Mouse (Mus musculus): ENCODE data around the gene Nkx1-1. TPM values are rescaled to one million over a fixed set of nuclear protein-coding genes. Genes with fewer than 3 reads are reported as not detected.

Gene Nkx1-1
- total and polyA plus RNA-seq, 3 experiments: 0.11 TPM; not detected in 2

- Histone ChIP-seq H3K9me3 (replicated peaks) (no peaks in the 10 kb centered on the region), H3K4me3 (ENCODE audit: low read depth, low read length) (no peak overlapping the region), H3K4me1 (ENCODE audit: insufficient read depth, low read depth, low read length) (no peaks in the 10 kb centered on the region), H3K36me3 (replicated peaks) (no peaks in the 10 kb centered on the region), H3K27me3 (ENCODE audit: insufficient read depth, low read length) (peaks cover 56% of the 10 kb centered on the region)
- TF ChIP-seq TAL1 (conservative IDR thresholded peaks at IDR 0.05; ENCODE audit: low read depth, low read length): no peak
- TF ChIP-seq GATA2 (IDR thresholded peaks at IDR 0.05; ENCODE audit: borderline replicate concordance, low read depth, low read length): no peak
- TF ChIP-seq POLR2AphosphoS5 (IDR thresholded peaks at IDR 0.05; ENCODE audit: insufficient replicate concordance, low read depth, low read length): no peak
- TF ChIP-seq GATA1 (IDR thresholded peaks at IDR 0.05; ENCODE audit: borderline replicate concordance, low read length): no peak
- TF ChIP-seq CTCF (IDR thresholded peaks at IDR 0.05; ENCODE audit: low read depth, low read length): no peak
- DNase-seq (ENCODE audit: low spot score): no peak
- ATAC-seq (ENCODE audit: extremely low read depth, insufficient number of reproducible peaks, low FRiP score, poor library complexity, severe bottlenecking): no peak
Observed at GRCm38 (mm10) chr5:33458132-33458622, 24.4 kb upstream of the Nkx1-1 start.

- Histone ChIP-seq H3K9me3 (replicated peaks) (no peaks in the 10 kb centered on the region), H3K27me3 (ENCODE audit: insufficient read depth, low read length) (peaks cover 45% of the 10 kb centered on the region), H3K4me1 (ENCODE audit: insufficient read depth, low read depth, low read length) (no peaks in the 10 kb centered on the region), H3K4me3 (ENCODE audit: low read depth, low read length) (no peak overlapping the region), H3K36me3 (replicated peaks) (no peaks in the 10 kb centered on the region)
- TF ChIP-seq GATA2 (IDR thresholded peaks at IDR 0.05; ENCODE audit: borderline replicate concordance, low read depth, low read length) (no peak), TAL1 (conservative IDR thresholded peaks at IDR 0.05; ENCODE audit: low read depth, low read length) (no peak), CTCF (IDR thresholded peaks at IDR 0.05; ENCODE audit: low read depth, low read length) (no peak), GATA1 (IDR thresholded peaks at IDR 0.05; ENCODE audit: borderline replicate concordance, low read length) (no peak), POLR2AphosphoS5 (IDR thresholded peaks at IDR 0.05; ENCODE audit: insufficient replicate concordance, low read depth, low read length) (no peak)
- DNase-seq (ENCODE audit: low spot score) (no peak), ATAC-seq (ENCODE audit: extremely low read depth, insufficient number of reproducible peaks, low FRiP score, poor library complexity, severe bottlenecking) (no peak)
Observed at GRCm38 (mm10) chr5:33455737-33456136, 22.0 kb upstream of the Nkx1-1 start.

GRCm38 (mm10) chr5:33443794-33444193, 10.0 kb upstream of the Nkx1-1 start:
- H3K9me3 ChIP-seq (replicated peaks): no peaks in the 10 kb centered on the region
- ATAC-seq (ENCODE audit: extremely low read depth, insufficient number of reproducible peaks, low FRiP score, poor library complexity, severe bottlenecking): no peak
- H3K4me1 ChIP-seq (ENCODE audit: insufficient read depth, low read depth, low read length): peaks cover 35% of the 10 kb centered on the region
- 0 out of 2 replicates have a peak, but pooled peaks cover 2% of the 10 kb centered on the region for H3K27me3 ChIP-seq (ENCODE audit: insufficient read depth, low read length)
- no peak for TF ChIP-seq GATA1 (IDR thresholded peaks at IDR 0.05; ENCODE audit: borderline replicate concordance, low read length)
- no peak for TF ChIP-seq GATA2 (IDR thresholded peaks at IDR 0.05; ENCODE audit: borderline replicate concordance, low read depth, low read length)
- no peak for TF ChIP-seq POLR2AphosphoS5 (IDR thresholded peaks at IDR 0.05; ENCODE audit: insufficient replicate concordance, low read depth, low read length)
- TF ChIP-seq TAL1 (conservative IDR thresholded peaks at IDR 0.05; ENCODE audit: low read depth, low read length): no peak
- TF ChIP-seq CTCF (IDR thresholded peaks at IDR 0.05; ENCODE audit: low read depth, low read length): no peak
- peak overlapping the region; percentile 63; the same call in 1 of the 2 replicates for H3K4me3 ChIP-seq (ENCODE audit: low read depth, low read length)
- no peaks in the 10 kb centered on the region for H3K36me3 ChIP-seq (replicated peaks)
- peak; percentile 23 for DNase-seq (ENCODE audit: low spot score)

- Histone ChIP-seq H3K4me3 (ENCODE audit: low read depth, low read length) (peak overlapping the region; percentile 74), H3K27me3 (ENCODE audit: insufficient read depth, low read length) (0 out of 2 replicates have a peak, but pooled peaks cover 2% of the 10 kb centered on the region), H3K36me3 (replicated peaks) (no peaks in the 10 kb centered on the region), H3K9me3 (replicated peaks) (no peaks in the 10 kb centered on the region), H3K4me1 (ENCODE audit: insufficient read depth, low read depth, low read length) (peaks cover 38% of the 10 kb centered on the region)
- ATAC-seq (ENCODE audit: extremely low read depth, insufficient number of reproducible peaks, low FRiP score, poor library complexity, severe bottlenecking) (peak; percentile 54), DNase-seq (ENCODE audit: low spot score) (peak; percentile 75)
- TF ChIP-seq GATA1 (IDR thresholded peaks at IDR 0.05; ENCODE audit: borderline replicate concordance, low read length): no peak
- TF ChIP-seq CTCF (IDR thresholded peaks at IDR 0.05; ENCODE audit: low read depth, low read length): peak; percentile 78
- TF ChIP-seq TAL1 (conservative IDR thresholded peaks at IDR 0.05; ENCODE audit: low read depth, low read length): peak; percentile 38; the same call in 1 of the 2 replicates
- TF ChIP-seq GATA2 (IDR thresholded peaks at IDR 0.05; ENCODE audit: borderline replicate concordance, low read depth, low read length): no peak
- TF ChIP-seq POLR2AphosphoS5 (IDR thresholded peaks at IDR 0.05; ENCODE audit: insufficient replicate concordance, low read depth, low read length): no peak
Observed at GRCm38 (mm10) chr5:33442927-33443710, 9.3 kb upstream of the Nkx1-1 start.

- ATAC-seq (ENCODE audit: extremely low read depth, insufficient number of reproducible peaks, low FRiP score, poor library complexity, severe bottlenecking) (peak; percentile 40), DNase-seq (ENCODE audit: low spot score) (peak; percentile 89)
- Histone ChIP-seq H3K4me3 (ENCODE audit: low read depth, low read length) (no peak overlapping the region), H3K4me1 (ENCODE audit: insufficient read depth, low read depth, low read length) (peaks cover 20% of the 10 kb centered on the region), H3K27me3 (ENCODE audit: insufficient read depth, low read length) (peaks cover 12% of the 10 kb centered on the region; the same call in 1 of the 2 replicates), H3K9me3 (replicated peaks) (peaks cover 27% of the 10 kb centered on the region), H3K36me3 (replicated peaks) (no peaks in the 10 kb centered on the region)
- TF ChIP-seq GATA1 (IDR thresholded peaks at IDR 0.05; ENCODE audit: borderline replicate concordance, low read length) (no peak), POLR2AphosphoS5 (IDR thresholded peaks at IDR 0.05; ENCODE audit: insufficient replicate concordance, low read depth, low read length) (no peak), GATA2 (IDR thresholded peaks at IDR 0.05; ENCODE audit: borderline replicate concordance, low read depth, low read length) (no peak), CTCF (IDR thresholded peaks at IDR 0.05; ENCODE audit: low read depth, low read length) (no peak), TAL1 (conservative IDR thresholded peaks at IDR 0.05; ENCODE audit: low read depth, low read length) (no peak)
Observed at GRCm38 (mm10) chr5:33438214-33438613, 4.4 kb upstream of the Nkx1-1 start.

- no peak for DNase-seq (ENCODE audit: low spot score)
- no peak for TF ChIP-seq GATA2 (IDR thresholded peaks at IDR 0.05; ENCODE audit: borderline replicate concordance, low read depth, low read length)
- TF ChIP-seq POLR2AphosphoS5 (IDR thresholded peaks at IDR 0.05; ENCODE audit: insufficient replicate concordance, low read depth, low read length): no peak
- TF ChIP-seq CTCF (IDR thresholded peaks at IDR 0.05; ENCODE audit: low read depth, low read length): no peak
- no peak for TF ChIP-seq TAL1 (conservative IDR thresholded peaks at IDR 0.05; ENCODE audit: low read depth, low read length)
- TF ChIP-seq GATA1 (IDR thresholded peaks at IDR 0.05; ENCODE audit: borderline replicate concordance, low read length): no peak
- Histone ChIP-seq H3K27me3 (ENCODE audit: insufficient read depth, low read length) (peaks cover 18% of the 10 kb centered on the region; the same call in 1 of the 2 replicates), H3K4me3 (ENCODE audit: low read depth, low read length) (no peak overlapping the region), H3K4me1 (ENCODE audit: insufficient read depth, low read depth, low read length) (0 out of 2 replicates have a peak, but pooled peaks cover 3% of the 10 kb centered on the region), H3K9me3 (replicated peaks) (peaks cover 50% of the 10 kb centered on the region), H3K36me3 (replicated peaks) (no peaks in the 10 kb centered on the region)
- no peak for ATAC-seq (ENCODE audit: extremely low read depth, insufficient number of reproducible peaks, low FRiP score, poor library complexity, severe bottlenecking)
Observed at GRCm38 (mm10) chr5:33435941-33436340, 2.2 kb upstream of the Nkx1-1 start.

All from G1E (cell line).